Mouse (Mus musculus) small intestine, adult 2 months (tissue): ENCODE data around the gene Uap1l1.

ENCODE experiments used
- CTCF ChIP-seq: fragments of 200-500 bp; IDR thresholded peaks from 2 replicates; pipeline ENCODE4 v1.5.1; 2012; ENCODE audit warnings: low read depth, mild to moderate bottlenecking, control low read depth, inconsistent platforms, low read length, moderate library complexity, mixed read lengths; ENCODE audit not compliant: insufficient replicate concordance, insufficient read length; ENCODE audit errors: extremely low read depth
- POLR2A ChIP-seq: fragments of 200-500 bp; IDR thresholded peaks from 2 replicates; pipeline ENCODE4 v1.6.1; 2012; ENCODE audit warnings: low read depth, mild to moderate bottlenecking, control low read depth, inconsistent platforms, low read length, moderate library complexity

- TF ChIP-seq CTCF (no peak), POLR2A (no peak)
These were observed 46.3 kb downstream of the Uap1l1 start, which contains the start of gene Grin1 for GRCm38 (mm10) chr2:25318971-25319773.
